Comparison of ENCODE assay signal across 17 mouse cellular contexts in the genomic region with DNA sequence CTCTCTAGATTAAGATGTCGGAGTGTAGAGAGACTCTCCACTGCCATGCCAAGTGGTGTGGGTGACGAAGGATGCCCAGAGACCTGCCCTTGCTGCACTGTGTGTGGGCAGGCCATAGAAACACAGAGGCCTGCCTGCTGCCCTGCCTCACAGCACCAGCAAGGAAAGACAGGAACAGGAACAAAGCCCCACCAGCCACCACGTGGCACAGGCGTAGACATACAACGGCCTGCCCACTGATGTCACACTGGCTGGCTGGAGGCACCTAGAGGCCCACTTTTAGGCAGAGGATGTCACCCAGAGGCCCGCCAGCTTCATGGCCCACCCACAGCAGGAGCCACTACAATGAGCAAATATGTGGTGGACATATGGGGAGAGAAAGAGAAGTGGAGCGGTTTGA. TPM values are rescaled to one million over a fixed set of nuclear protein-coding genes. Genes with fewer than 3 reads are reported as not detected.
A peak's percentile ranks its signal among the peaks of the same experiment; 100 is the strongest.
DNase-seq lines count a peak whose midpoint lies in the region; ATAC-seq and TF ChIP-seq lines count a peak whose summit lies in the region.
"Had no signal": no experiment of that assay in that cellular context is flagged by ENCODE, and none has a peak within 500 bp of the region (broad histone marks: within the 10 kb centered on the region; RNA-seq: fewer than 3 reads in every experiment).

No protein-coding gene starts in this region.

- TF ChIP-seq CTCF in liver, postnatal 0 days (IDR thresholded peaks at IDR 0.05; ENCODE audit: low read depth) = no peak

- WGBS in liver, postnatal 0 days (ENCODE audit: insufficient replicate concordance) = 55% methylated on average over 7 of the region's 7 CpGs
- 66% methylated on average over 7 of the region's 7 CpGs for WGBS in liver, embryonic 11.5 days

- 0 out of 2 replicates have a peak, but pooled peaks cover under 1% of the 10 kb centered on the region for H3K4me1 ChIP-seq in liver, postnatal 0 days (ENCODE audit: insufficient read depth)
- H3K4me1 ChIP-seq in liver, embryonic 11.5 days (replicated peaks; ENCODE audit: control insufficient read depth, insufficient read depth, low read length) = no peaks in the 10 kb centered on the region
- H3K4me1 ChIP-seq: embryonic facial prominence, embryonic 12.5 days; forebrain, embryonic 15.5 days had no signal

- no peak for TF ChIP-seq EP300 in liver, postnatal 0 days (IDR thresholded peaks at IDR 0.05; ENCODE audit: low read depth)

- H3K9ac ChIP-seq in liver, postnatal 0 days (replicated peaks) = no peak overlapping the region
- no peak overlapping the region for H3K9ac ChIP-seq in liver, embryonic 11.5 days (ENCODE audit: low read depth, low read length)
- H3K9ac ChIP-seq: embryonic facial prominence, embryonic 12.5 days; forebrain, embryonic 15.5 days; heart, embryonic 12.5 days had no signal

- no peaks in the 10 kb centered on the region for H3K27me3 ChIP-seq in liver, postnatal 0 days (ENCODE audit: insufficient read depth, low read length)
- no peaks in the 10 kb centered on the region for H3K27me3 ChIP-seq in liver, embryonic 11.5 days (replicated peaks; ENCODE audit: control insufficient read depth, insufficient read depth, low read length)
- H3K27me3 ChIP-seq: embryonic facial prominence, embryonic 12.5 days; forebrain, embryonic 15.5 days; heart, embryonic 12.5 days had no signal

- H3K4me3 ChIP-seq in liver, postnatal 0 days (ENCODE audit: low read depth, low read length) = no peak overlapping the region
- no peak overlapping the region for H3K4me3 ChIP-seq in liver, embryonic 11.5 days (ENCODE audit: low read depth, low read length)
- H3K4me3 ChIP-seq: embryonic facial prominence, embryonic 12.5 days; forebrain, embryonic 15.5 days; heart, embryonic 12.5 days; hindbrain, embryonic 10.5 days had no signal

- no peak overlapping the region for H3K27ac ChIP-seq in liver, postnatal 0 days (ENCODE audit: low read depth)
- no peak overlapping the region for H3K27ac ChIP-seq in liver, embryonic 11.5 days (ENCODE audit: low read depth, low read length)
- H3K27ac ChIP-seq: embryonic facial prominence, embryonic 12.5 days; forebrain, embryonic 15.5 days; hindbrain, embryonic 10.5 days had no signal

- no peaks in the 10 kb centered on the region for H3K36me3 ChIP-seq in liver, postnatal 0 days (replicated peaks; ENCODE audit: insufficient read depth, low read length)
- H3K36me3 ChIP-seq in liver, embryonic 11.5 days (ENCODE audit: control insufficient read depth, insufficient read depth, low read length) = no peaks in the 10 kb centered on the region
- H3K36me3 ChIP-seq: embryonic facial prominence, embryonic 12.5 days; forebrain, embryonic 15.5 days; heart, embryonic 12.5 days; hindbrain, embryonic 10.5 days had no signal

- 0 out of 2 replicates have a peak, but pooled peaks have one; percentile 10 for ATAC-seq in liver, postnatal 0 days
- no peak for ATAC-seq in liver, embryonic 11.5 days (replicated peaks; ENCODE audit: low FRiP score)
- ATAC-seq in common myeloid progenitor, adult 5-6 weeks (replicated peaks; ENCODE audit: low read depth, poor library complexity, severe bottlenecking) = peak; percentile 56; the same call in 1 of the 2 replicates
- 0 out of 2 replicates have a peak, but pooled peaks have one; percentile 43 for ATAC-seq in monocyte, adult 5-6 weeks (replicated peaks; ENCODE audit: insufficient number of reproducible peaks, low FRiP score, low TSS enrichment, poor library complexity, severe bottlenecking)
- ATAC-seq: CD4-positive, CD25-positive, alpha-beta regulatory T cell, adult 4 months; forebrain, embryonic 15.5 days had no signal

- DNase-seq in liver, postnatal 0 days = no peak
- DNase-seq in liver, embryonic 11.5 days (ENCODE audit: low spot score) = no peak
- no peak for DNase-seq in gastrocnemius, postnatal 36 days
- DNase-seq in gastrocnemius, postnatal 4 days (ENCODE audit: low spot score in 2 of 2) = no peak
- DNase-seq in lung, adult 18-20 months = no peak
- DNase-seq: adrenal gland, adult 2 months; adrenal gland, postnatal 36 days; cerebellum, adult 2 months; cerebellum, postnatal 14 days; kidney, adult 2 months had no signal

- intact Hi-C loops in gastrocnemius, postnatal 36 days (cut with DNase I) = no loop called here

- H3K4me2 ChIP-seq in liver, postnatal 0 days (ENCODE audit: low read depth, low read length) = no peak overlapping the region
- no peak overlapping the region for H3K4me2 ChIP-seq in liver, embryonic 11.5 days
- H3K4me2 ChIP-seq: embryonic facial prominence, embryonic 12.5 days; forebrain, embryonic 15.5 days; heart, embryonic 12.5 days had no signal

- H3K9me3 ChIP-seq in liver, postnatal 0 days (ENCODE audit: low read length) = peaks cover 2% of the 10 kb centered on the region; the same call in 1 of the 2 replicates
- H3K9me3 ChIP-seq in liver, embryonic 11.5 days (ENCODE audit: control insufficient read depth, low read length) = no peaks in the 10 kb centered on the region
- H3K9me3 ChIP-seq: embryonic facial prominence, embryonic 12.5 days; forebrain, embryonic 15.5 days had no signal

RNA-seq across cellular contexts. Expression of a gene that starts 21.2 kb away (rescaled TPM):
- polyA plus RNA-seq in liver, postnatal 0 days (2015; fragmentation: Nextera tagmentation; extraction: Ambion mirVana) = 0.96 and 1.4 TPM in 2 replicates
- polyA plus RNA-seq in liver, embryonic 11.5 days (2014; fragmentation: Nextera tagmentation; extraction: Ambion mirVana) = 1.3 and 1.9 TPM in 2 replicates
- 1.4 TPM in 1 of 2 replicates, not detected in the other for total RNA-seq in common myeloid progenitor, adult 5-6 weeks (2017)
- total RNA-seq in monocyte, adult 5-6 weeks (2017) = 1.3 TPM in 1 of 3 replicates, not detected in the others
- under 1 TPM in 1 of 2 experiments, not detected in 1; 0.46 TPM for total RNA-seq in gastrocnemius, postnatal 36 days (2021)
- 1 to 10 TPM; 2.6 to 2.8 TPM for total RNA-seq in gastrocnemius, postnatal 4 days (2021)
- polyA plus RNA-seq: CD4-positive, CD25-positive, alpha-beta regulatory T cell, adult 4 months had no signal

RNA-seq across cellular contexts. Expression of a gene that starts 21.3 kb away (rescaled TPM):
- 38.1 and 45.4 TPM in 2 replicates for polyA plus RNA-seq in liver, postnatal 0 days (2015; fragmentation: Nextera tagmentation; extraction: Ambion mirVana)
- 150 and 152 TPM in 2 replicates for polyA plus RNA-seq in liver, embryonic 11.5 days (2014; fragmentation: Nextera tagmentation; extraction: Ambion mirVana)
- 181 and 264 TPM in 2 replicates for total RNA-seq in common myeloid progenitor, adult 5-6 weeks (2017)
- total RNA-seq in monocyte, adult 5-6 weeks (2017) = 67.5 to 152 TPM (median 113 TPM) in 3 replicates
- 10 to 100 TPM; 51.4 to 63.8 TPM for total RNA-seq in gastrocnemius, postnatal 36 days (2021)
- total RNA-seq in gastrocnemius, postnatal 4 days (2021) = 100 to 1,000 TPM; 214 to 238 TPM

RNA-seq across cellular contexts. Expression of a gene that starts 39.4 kb away (rescaled TPM):
- 32.6 and 33.3 TPM in 2 replicates for polyA plus RNA-seq in liver, postnatal 0 days (2015; fragmentation: Nextera tagmentation; extraction: Ambion mirVana)
- 143 and 157 TPM in 2 replicates for polyA plus RNA-seq in liver, embryonic 11.5 days (2014; fragmentation: Nextera tagmentation; extraction: Ambion mirVana)
- 461 and 481 TPM in 2 replicates for total RNA-seq in common myeloid progenitor, adult 5-6 weeks (2017)
- total RNA-seq in monocyte, adult 5-6 weeks (2017) = 526 to 624 TPM (median 546 TPM) in 3 replicates
- 10 to 100 TPM; 63.2 to 70.9 TPM for total RNA-seq in gastrocnemius, postnatal 36 days (2021)
- total RNA-seq in gastrocnemius, postnatal 4 days (2021) = 100 to 1,000 TPM; 116 to 132 TPM

RNA-seq across cellular contexts. Expression of a gene that starts 39.7 kb away (rescaled TPM):
- 9.2 and 10.6 TPM in 2 replicates for polyA plus RNA-seq in liver, postnatal 0 days (2015; fragmentation: Nextera tagmentation; extraction: Ambion mirVana)
- polyA plus RNA-seq in liver, embryonic 11.5 days (2014; fragmentation: Nextera tagmentation; extraction: Ambion mirVana) = 52.6 and 61.2 TPM in 2 replicates
- total RNA-seq in common myeloid progenitor, adult 5-6 weeks (2017) = 37.4 and 39.7 TPM in 2 replicates
- 22.0 to 42.2 TPM (median 31.0 TPM) in 3 replicates for total RNA-seq in monocyte, adult 5-6 weeks (2017)
- total RNA-seq in gastrocnemius, postnatal 36 days (2021) = 1 to 10 TPM; 5.9 to 7.0 TPM
- total RNA-seq in gastrocnemius, postnatal 4 days (2021) = 10 to 100 TPM; 13.9 to 14.7 TPM
